Mouse (Mus musculus): ENCODE data around the gene Gm42688. TPM values are rescaled to one million over a fixed set of nuclear protein-coding genes. Genes with fewer than 3 reads are reported as not detected.

Gene Gm42688
- polyA plus RNA-seq, 1 experiment, result 11.9 TPM

GRCm38 (mm10) chr6:83108762-83109668 is 7.6 kb downstream of the Gm42688 start, which contains the start of gene Mrpl53:
Gene Mrpl53, plus strand, starts transcription at chr6:83109040.
- TF ChIP-seq CTCF (IDR thresholded peaks at IDR 0.05; ENCODE audit: borderline replicate concordance, control insufficient read depth, extremely low read depth, insufficient read depth, low read length, poor library complexity) (peak; percentile 24; the same call in 1 of the 2 replicates), POLR2A (IDR thresholded peaks at IDR 0.05; ENCODE audit: control insufficient read depth, extremely low read depth, insufficient read depth, low read length, poor library complexity) (peak; percentile 62)
- Histone ChIP-seq H3K27ac (ENCODE audit: control insufficient read depth, insufficient read depth, low read length) (peak within 1 kb of the TSS; percentile 77), H3K4me3 (ENCODE audit: control insufficient read depth, insufficient read depth, low read length) (peak within 1 kb of the TSS; percentile 99), H3K27me3 (ENCODE audit: control insufficient read depth, insufficient read depth, low read length) (no peaks in the 10 kb centered on the region), H3K36me3 (ENCODE audit: control insufficient read depth, insufficient read depth, low read length) (no peaks in the 10 kb centered on the region), H3K4me1 (replicated peaks; ENCODE audit: control insufficient read depth, insufficient read depth, low read length) (peaks cover 10% of the 10 kb centered on the region)
- WGBS, result under 1% methylated on average over 76 of the region's 76 CpGs
- peak; percentile 66 for DNase-seq

GRCm38 (mm10) chr6:83111510-83112136 is 10.2 kb downstream of the Gm42688 start:
- H3K36me3 ChIP-seq (ENCODE audit: control insufficient read depth, insufficient read depth, low read length), result no peaks in the 10 kb centered on the region
- no peak overlapping the region for H3K27ac ChIP-seq (ENCODE audit: control insufficient read depth, insufficient read depth, low read length)
- H3K4me3 ChIP-seq (ENCODE audit: control insufficient read depth, insufficient read depth, low read length), result no peak overlapping the region
- TF ChIP-seq CTCF (IDR thresholded peaks at IDR 0.05; ENCODE audit: borderline replicate concordance, control insufficient read depth, extremely low read depth, insufficient read depth, low read length, poor library complexity) (no peak), POLR2A (IDR thresholded peaks at IDR 0.05; ENCODE audit: control insufficient read depth, extremely low read depth, insufficient read depth, low read length, poor library complexity) (no peak)
- peaks cover 18% of the 10 kb centered on the region for H3K4me1 ChIP-seq (replicated peaks; ENCODE audit: control insufficient read depth, insufficient read depth, low read length)
- WGBS, result 92% methylated on average over 4 of the region's 4 CpGs
- H3K27me3 ChIP-seq (ENCODE audit: control insufficient read depth, insufficient read depth, low read length), result no peaks in the 10 kb centered on the region
- DNase-seq, result no peak

- H3K27me3 ChIP-seq (ENCODE audit: control insufficient read depth, insufficient read depth, low read length), result no peaks in the 10 kb centered on the region
- DNase-seq, result peak; percentile 94
- H3K4me1 ChIP-seq (replicated peaks; ENCODE audit: control insufficient read depth, insufficient read depth, low read length), result peaks cover 22% of the 10 kb centered on the region
- peak; percentile 97 for TF ChIP-seq POLR2A (IDR thresholded peaks at IDR 0.05; ENCODE audit: control insufficient read depth, extremely low read depth, insufficient read depth, low read length, poor library complexity)
- TF ChIP-seq CTCF (IDR thresholded peaks at IDR 0.05; ENCODE audit: borderline replicate concordance, control insufficient read depth, extremely low read depth, insufficient read depth, low read length, poor library complexity), result peak; percentile 34; the same call in 1 of the 2 replicates
- no peaks in the 10 kb centered on the region for H3K36me3 ChIP-seq (ENCODE audit: control insufficient read depth, insufficient read depth, low read length)
- H3K4me3 ChIP-seq (ENCODE audit: control insufficient read depth, insufficient read depth, low read length), result peak within 1 kb of the TSS; percentile 84
- WGBS, result under 1% methylated on average over 56 of the region's 58 CpGs
- peak within 1 kb of the TSS; percentile 83 for H3K27ac ChIP-seq (ENCODE audit: control insufficient read depth, insufficient read depth, low read length)
Observed at GRCm38 (mm10) chr6:83115011-83115671, 13.7 kb downstream of the Gm42688 start, which contains the start of gene Mogs. Gene Mogs, plus strand, starts transcription at chr6:83115496.

GRCm38 (mm10) chr6:83115682-83116372 is 14.4 kb downstream of the Gm42688 start:
- no peak for TF ChIP-seq CTCF (IDR thresholded peaks at IDR 0.05; ENCODE audit: borderline replicate concordance, control insufficient read depth, extremely low read depth, insufficient read depth, low read length, poor library complexity)
- no peak for TF ChIP-seq POLR2A (IDR thresholded peaks at IDR 0.05; ENCODE audit: control insufficient read depth, extremely low read depth, insufficient read depth, low read length, poor library complexity)
- Histone ChIP-seq H3K27ac (ENCODE audit: control insufficient read depth, insufficient read depth, low read length) (no peak overlapping the region), H3K4me1 (replicated peaks; ENCODE audit: control insufficient read depth, insufficient read depth, low read length) (peaks cover 27% of the 10 kb centered on the region), H3K36me3 (ENCODE audit: control insufficient read depth, insufficient read depth, low read length) (no peaks in the 10 kb centered on the region), H3K27me3 (ENCODE audit: control insufficient read depth, insufficient read depth, low read length) (no peaks in the 10 kb centered on the region), H3K4me3 (ENCODE audit: control insufficient read depth, insufficient read depth, low read length) (peak overlapping the region; percentile 84)
- peak; percentile 42 for DNase-seq
- 2% methylated on average over 45 of the region's 48 CpGs for WGBS

GRCm38 (mm10) chr6:83116373-83117164 is 15.2 kb downstream of the Gm42688 start:
- no peaks in the 10 kb centered on the region for H3K36me3 ChIP-seq (ENCODE audit: control insufficient read depth, insufficient read depth, low read length)
- TF ChIP-seq CTCF (IDR thresholded peaks at IDR 0.05; ENCODE audit: borderline replicate concordance, control insufficient read depth, extremely low read depth, insufficient read depth, low read length, poor library complexity) (no peak), POLR2A (IDR thresholded peaks at IDR 0.05; ENCODE audit: control insufficient read depth, extremely low read depth, insufficient read depth, low read length, poor library complexity) (no peak)
- WGBS, result 89% methylated on average over 11 of the region's 11 CpGs
- no peaks in the 10 kb centered on the region for H3K27me3 ChIP-seq (ENCODE audit: control insufficient read depth, insufficient read depth, low read length)
- DNase-seq, result no peak
- no peak overlapping the region for H3K4me3 ChIP-seq (ENCODE audit: control insufficient read depth, insufficient read depth, low read length)
- no peak overlapping the region for H3K27ac ChIP-seq (ENCODE audit: control insufficient read depth, insufficient read depth, low read length)
- peaks cover 28% of the 10 kb centered on the region for H3K4me1 ChIP-seq (replicated peaks; ENCODE audit: control insufficient read depth, insufficient read depth, low read length)

Data from thymus, adult 2 months (tissue).